Mouse (Mus musculus) natural killer cell, adult 2 months (primary cell): ENCODE data around the gene Zfp853.

Source experiments
- DNase-seq, 2 experiments: peaks; one replicate each; pipeline ENCODE4 v3.0.0; 2022; ENCODE audit warnings: low spot score in 2 of 2

Zfp853 gene

DNA sequence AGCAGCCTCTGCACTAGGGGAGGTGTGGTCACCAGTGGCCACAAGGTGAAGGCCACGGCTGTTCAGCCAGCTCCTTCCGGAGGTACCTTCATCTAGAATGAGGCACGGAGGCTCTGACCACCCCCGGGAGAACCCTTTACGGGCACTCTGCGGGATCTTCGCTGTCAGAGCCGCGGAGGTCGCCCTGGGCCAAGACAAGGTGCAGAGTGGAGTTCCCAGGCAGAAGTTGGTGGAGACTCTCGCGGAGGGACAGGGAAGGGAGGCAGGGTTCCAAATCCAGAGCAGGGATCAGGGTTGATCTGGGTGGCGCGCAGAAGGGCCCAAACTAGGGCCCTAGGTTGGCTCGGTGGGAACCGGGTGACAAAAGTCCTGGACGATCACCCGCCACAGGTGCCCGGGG, 544 bp downstream of the Zfp853 start:
- DNase-seq = no peak

DNA sequence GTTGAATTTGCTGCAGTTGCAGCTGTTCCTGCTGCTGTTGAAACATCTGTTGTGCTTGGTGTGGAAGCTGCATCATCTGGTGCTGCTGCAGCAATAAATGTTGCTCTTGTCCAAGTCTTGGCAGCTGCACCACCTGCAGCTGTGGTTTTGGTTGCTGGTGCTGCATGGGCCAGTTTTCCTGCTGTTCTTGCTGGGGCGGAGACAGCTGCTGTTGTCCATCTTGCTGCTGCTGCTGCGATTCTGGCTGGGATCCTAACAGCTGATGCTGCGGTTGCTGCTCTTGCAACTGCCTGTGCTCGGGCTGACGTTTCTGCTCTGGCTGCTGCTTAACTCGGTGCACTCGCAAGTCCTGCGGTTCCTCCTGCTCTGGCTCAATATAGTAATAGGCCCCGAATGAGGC, 4.1 kb downstream of the Zfp853 start:
- DNase-seq = no peak

DNA sequence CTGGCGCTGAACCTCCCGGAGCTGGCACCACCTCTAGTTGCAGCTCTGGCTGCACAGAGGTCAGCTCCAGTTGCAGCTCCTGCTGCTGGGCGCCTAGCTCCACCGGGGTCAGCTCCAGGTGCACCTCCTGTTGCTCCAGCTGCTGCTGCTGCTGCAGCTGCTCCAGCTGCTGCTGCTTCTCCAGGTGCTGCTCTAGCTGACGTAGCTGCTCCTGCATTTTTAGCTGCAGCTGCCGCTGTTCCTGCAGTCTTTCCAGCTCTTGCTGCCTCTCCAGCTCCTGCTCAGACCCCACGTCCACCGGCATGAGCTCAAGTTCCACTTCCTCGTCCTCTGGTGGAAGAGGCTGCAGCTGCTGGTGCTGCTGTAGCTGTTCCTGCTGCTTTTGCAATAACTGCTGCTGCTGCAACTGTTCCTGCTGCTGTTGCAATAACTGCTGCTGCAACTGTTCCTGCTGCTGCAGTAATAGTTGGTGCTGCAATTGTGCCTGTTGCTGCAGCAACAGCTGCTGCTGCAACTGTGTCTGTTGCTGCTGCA, 5.0 kb downstream of the Zfp853 start:
- no peak for DNase-seq

DNA sequence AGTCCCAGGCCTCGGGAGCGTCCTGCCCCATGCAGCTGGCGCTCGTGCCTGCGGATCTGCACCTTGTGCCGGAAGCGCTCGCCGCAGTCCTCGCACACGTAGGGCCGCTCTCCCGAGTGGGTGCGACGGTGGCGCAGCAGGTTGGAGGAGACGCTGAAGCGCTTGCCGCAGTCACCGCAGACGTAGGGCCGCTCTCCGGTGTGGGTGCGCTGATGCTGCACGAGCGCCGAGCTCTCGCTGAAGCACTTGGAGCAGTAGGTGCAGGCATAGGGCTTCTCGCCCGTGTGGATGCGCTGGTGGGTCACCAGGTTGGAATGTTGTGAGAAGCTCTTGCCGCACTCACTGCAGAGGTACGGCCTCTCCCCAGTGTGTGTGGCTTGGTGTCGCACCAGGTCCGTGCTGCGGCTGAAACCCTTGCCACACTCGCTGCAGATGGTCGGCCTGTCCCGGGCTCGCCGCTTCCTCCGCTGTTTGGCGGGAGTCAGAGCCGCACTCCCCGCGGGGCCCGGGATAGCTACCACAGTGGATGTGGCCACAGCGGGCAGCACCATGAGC, 5.6 kb downstream of the Zfp853 start:
- no peak for DNase-seq

- no peak for DNase-seq
Observed at GRCm38 (mm10) chr5:143284762-143285161, 8.7 kb downstream of the Zfp853 start.

DNA sequence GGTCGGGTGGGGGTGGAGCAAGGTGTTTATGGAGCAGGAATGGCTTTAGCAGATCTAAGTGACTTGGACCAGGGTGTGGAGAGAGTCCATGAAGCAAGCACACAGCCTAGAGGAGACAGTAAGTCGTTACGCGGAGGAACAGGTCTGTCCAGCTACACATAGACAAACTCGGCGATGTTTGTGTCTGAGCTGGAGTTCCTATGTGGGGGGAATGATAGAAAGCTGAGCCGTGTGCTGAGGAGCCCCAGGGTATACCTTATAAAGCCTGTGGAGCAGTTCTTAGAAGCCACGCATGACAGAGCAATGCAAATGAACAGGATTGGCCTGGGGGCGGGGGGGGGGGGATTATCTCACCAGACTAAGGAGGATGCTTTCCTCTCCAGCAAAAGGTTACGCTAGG, 14.2 kb downstream of the Zfp853 start:
- no peak for DNase-seq

- no peak for DNase-seq
Observed at GRCm38 (mm10) chr5:143275761-143276160, 17.7 kb downstream of the Zfp853 start.

DNA sequence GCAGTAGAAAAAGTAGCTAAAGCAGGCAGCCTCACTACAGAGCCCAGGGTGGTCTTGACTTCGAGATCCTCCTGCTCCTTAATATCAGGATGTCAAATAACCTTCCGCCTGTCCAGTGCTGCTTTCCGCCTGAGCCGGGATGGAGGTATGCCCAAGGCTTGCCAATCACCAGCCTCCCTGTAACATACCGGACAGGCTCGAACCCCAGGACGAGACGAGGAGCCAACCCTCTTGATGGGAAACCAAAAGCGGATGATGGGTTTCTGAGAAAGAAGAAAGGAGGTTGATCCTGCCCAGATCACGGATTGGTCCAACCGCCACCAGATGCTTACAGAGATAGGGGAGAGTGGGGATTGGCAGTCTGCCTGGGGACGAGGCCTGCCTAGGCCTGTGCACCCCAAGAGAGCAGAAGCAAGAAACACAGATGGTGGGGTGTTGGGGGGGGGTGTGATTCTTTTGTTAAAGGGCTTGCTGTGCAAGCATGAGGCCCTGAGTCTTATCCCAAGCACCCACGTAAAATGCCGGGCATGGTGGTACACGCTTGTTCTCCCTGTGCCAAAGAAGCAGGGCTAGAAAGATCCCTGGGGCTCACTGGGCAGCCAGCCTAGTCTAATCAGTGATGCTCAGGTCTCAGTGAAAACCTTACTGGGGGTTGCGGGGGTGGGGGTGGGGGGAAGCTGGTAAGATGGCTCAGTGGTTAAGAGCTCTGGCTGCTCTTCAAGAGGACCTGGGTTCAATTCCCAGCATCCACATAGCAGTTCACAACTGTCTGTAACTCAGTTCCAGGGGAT, 20.7 kb downstream of the Zfp853 start:
- DNase-seq = no peak

GRCm38 (mm10) chr5:143272108-143272507, 21.3 kb downstream of the Zfp853 start:
- no peak for DNase-seq

GRCm38 (mm10) chr5:143271642-143272041, 21.8 kb downstream of the Zfp853 start:
- DNase-seq = no peak

DNA sequence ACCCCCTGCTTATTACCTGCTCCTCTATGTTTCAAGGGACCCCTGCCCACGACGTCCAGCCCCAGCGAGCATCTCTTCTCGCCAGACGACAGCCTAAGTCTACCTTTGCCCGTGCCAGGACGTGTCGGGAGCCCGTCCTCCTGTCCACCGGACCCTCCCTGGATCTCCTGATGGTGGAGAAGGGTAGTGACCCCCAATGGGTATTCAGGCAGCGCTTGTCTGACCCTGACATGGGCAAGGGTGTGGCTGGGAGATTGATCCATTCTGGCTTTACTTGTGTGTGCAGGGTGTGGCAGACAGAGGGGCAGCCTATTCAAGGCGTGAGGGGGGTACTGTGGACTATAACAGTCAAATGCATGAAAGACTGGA, 23.3 kb downstream of the Zfp853 start:
- DNase-seq = no peak

GRCm38 (mm10) chr5:143269363-143270150, 23.9 kb downstream of the Zfp853 start, which contains the start of gene Zfp316:
Zfp316 (minus strand) TSS chr5:143270022.
- peak; percentile 48 to 53 for DNase-seq

GRCm38 (mm10) chr5:143268985-143269362, 24.4 kb downstream of the Zfp853 start:
- no peak for DNase-seq

- DNase-seq = no peak
Observed at GRCm38 (mm10) chr5:143266794-143267193, 26.6 kb downstream of the Zfp853 start.

GRCm38 (mm10) chr5:143265409-143265808, 28.0 kb downstream of the Zfp853 start:
- DNase-seq = no peak

DNA sequence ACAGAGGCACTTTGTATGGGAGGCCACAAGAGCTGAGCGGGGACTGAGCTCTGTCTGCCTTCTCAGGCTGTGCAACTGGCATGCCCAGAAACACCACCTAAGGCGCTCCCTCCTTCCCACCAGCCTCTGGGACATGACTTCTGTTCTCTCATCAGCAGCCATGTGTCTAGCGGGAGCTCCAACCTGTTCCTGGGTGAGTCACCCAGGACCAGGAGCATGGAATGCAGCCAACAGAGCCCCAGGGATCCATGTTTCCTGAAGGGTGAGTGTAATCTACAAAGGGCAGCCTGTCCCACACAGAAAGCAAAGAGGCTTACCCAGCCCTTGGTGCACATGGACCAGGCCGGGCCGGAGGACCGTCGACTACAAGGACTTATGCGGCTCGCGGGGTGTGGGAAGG, 28.7 kb downstream of the Zfp853 start:
- no peak for DNase-seq

DNA sequence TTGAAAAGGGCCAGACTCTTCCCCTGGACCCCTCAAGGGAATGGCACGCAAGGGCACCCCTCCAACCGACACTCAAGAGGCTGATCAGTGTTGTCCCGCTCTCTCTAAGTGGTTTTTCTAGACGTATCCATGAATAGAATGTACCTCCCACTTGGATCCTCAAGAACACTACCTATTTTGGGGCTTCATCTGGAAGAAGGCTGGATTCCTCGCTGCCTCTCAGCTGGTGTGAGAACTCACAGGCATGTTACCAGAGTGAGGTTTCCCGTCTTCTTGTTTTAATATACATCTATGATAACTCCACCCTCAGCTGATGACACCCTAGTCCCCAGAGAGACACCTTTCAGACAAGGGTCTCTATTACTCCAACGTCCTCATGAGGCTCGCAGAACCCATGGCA, 31.8 kb downstream of the Zfp853 start:
- DNase-seq = no peak

GRCm38 (mm10) chr5:143255802-143256201, 37.6 kb downstream of the Zfp853 start:
- no peak for DNase-seq

DNA sequence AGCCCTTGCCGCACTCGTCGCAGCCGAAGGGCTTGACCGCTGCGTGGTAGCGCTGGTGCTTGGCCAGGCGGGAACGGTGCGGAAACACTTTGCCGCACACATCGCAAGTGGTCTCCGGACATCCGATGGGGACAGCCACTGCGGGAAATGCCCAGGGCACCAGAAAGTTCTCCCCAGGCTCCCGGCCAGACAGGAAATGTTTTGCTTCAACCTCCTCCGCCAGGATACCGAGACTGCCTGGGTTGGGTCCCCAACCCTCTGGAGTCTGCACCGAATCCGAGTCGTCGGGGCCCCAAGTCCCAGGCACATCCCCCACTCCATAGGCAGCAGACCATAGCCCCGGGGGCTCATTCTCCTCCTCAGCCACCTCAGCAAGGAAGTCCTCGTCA, 38.3 kb downstream of the Zfp853 start:
- no peak for DNase-seq

DNA sequence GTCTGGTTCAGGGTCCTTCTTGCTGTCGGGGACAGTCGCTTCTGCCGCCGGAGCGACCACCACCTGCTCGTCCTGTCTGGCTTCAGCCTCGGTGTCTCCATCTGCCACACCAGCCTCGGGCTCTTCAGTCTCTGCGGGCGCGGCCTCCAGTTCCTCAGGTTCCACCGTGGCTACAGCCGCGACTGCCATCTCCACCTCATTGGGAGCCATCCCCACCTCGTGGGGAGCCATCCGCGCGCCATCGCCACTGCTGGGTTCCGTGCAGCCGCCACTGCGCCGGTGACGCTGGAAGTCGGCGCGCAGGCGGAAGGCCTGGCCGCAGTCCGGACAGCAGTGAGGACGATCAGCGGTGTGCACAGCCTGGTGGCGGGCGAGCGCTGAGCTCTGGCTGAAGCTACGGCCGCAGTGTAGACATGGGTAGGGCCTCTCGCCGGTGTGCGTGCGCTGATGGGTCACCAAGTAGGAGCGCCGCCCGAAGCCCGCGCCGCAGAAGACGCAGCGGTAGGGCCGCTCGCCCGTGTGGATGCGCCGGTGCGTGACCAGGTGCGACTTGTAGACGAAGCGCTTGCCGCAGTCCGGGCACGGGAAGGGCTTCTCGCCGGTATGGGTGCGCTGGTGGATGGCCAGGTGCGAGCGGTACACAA, 38.8 kb downstream of the Zfp853 start:
- no peak for DNase-seq

DNA sequence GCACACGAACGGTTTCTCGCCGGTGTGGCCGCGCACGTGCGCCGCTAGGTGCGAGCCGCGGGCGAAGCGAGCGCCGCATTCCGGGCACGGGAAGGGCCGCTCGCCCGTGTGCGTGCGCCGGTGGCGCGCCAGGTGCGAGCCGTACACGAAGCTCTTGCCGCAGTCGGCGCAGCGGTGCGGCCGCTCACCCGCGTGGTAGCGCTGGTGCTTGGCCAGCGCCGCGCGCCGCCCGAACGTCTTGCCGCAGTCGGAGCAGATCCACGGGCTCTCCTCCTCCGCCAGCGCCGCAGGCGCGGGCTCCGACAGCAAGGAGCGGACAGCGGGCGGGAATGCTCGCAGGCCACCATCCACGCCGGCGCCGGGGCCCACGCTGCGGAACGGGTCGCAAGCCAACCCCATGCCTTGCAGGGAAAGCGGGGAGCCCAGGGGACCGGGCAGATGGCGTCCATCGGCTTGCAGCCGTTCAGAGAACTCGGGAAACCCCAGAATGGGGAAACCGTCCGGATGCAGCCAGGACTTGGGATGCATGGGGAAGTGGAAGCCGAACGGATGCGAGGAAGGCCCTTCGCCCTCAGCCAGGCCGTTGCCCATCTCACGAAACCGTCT, 39.4 kb downstream of the Zfp853 start:
- no peak for DNase-seq
